Mouse (Mus musculus): ENCODE measurements around the gene Spg11. TPM values are rescaled to one million over a fixed set of nuclear protein-coding genes. Genes with fewer than 3 reads are reported as not detected.

The Spg11 gene
- polyA plus RNA-seq, 1 experiment from 2014 or later = 11.3 TPM

- 56% methylated on average over 5 of the region's 5 CpGs for WGBS
- ATAC-seq (replicated peaks; ENCODE audit: low FRiP score, low TSS enrichment, low read depth) (no peak), DNase-seq (ENCODE audit: low spot score) (no peak)
- no peak overlapping the region for H3K4me2 ChIP-seq (ENCODE audit: low read length)
- H3K36me3 ChIP-seq (ENCODE audit: control insufficient read depth, insufficient read depth, low read length) = no peaks in the 10 kb centered on the region
- H3K4me3 ChIP-seq (ENCODE audit: low read depth, low read length) = no peak overlapping the region
- no peaks in the 10 kb centered on the region for H3K4me1 ChIP-seq (replicated peaks; ENCODE audit: control insufficient read depth, insufficient read depth, low read length)
- no peak overlapping the region for H3K27ac ChIP-seq (ENCODE audit: low read depth)
- no peak overlapping the region for H3K9ac ChIP-seq (ENCODE audit: low read length)
- H3K9me3 ChIP-seq (ENCODE audit: control insufficient read depth, low read length) = no peaks in the 10 kb centered on the region
- H3K27me3 ChIP-seq (replicated peaks; ENCODE audit: control insufficient read depth, insufficient read depth, low read length) = no peaks in the 10 kb centered on the region
Measured at GRCm38 (mm10) chr2:122137839-122138465, 19.8 kb upstream of the Spg11 start.

- Histone ChIP-seq H3K9me3 (ENCODE audit: control insufficient read depth, low read length) (no peaks in the 10 kb centered on the region), H3K36me3 (ENCODE audit: control insufficient read depth, insufficient read depth, low read length) (no peaks in the 10 kb centered on the region), H3K4me3 (ENCODE audit: low read depth, low read length) (no peak overlapping the region), H3K4me1 (replicated peaks; ENCODE audit: control insufficient read depth, insufficient read depth, low read length) (no peaks in the 10 kb centered on the region), H3K4me2 (ENCODE audit: low read length) (no peak overlapping the region), H3K9ac (ENCODE audit: low read length) (no peak overlapping the region), H3K27me3 (replicated peaks; ENCODE audit: control insufficient read depth, insufficient read depth, low read length) (no peaks in the 10 kb centered on the region), H3K27ac (ENCODE audit: low read depth) (no peak overlapping the region)
- ATAC-seq (replicated peaks; ENCODE audit: low FRiP score, low TSS enrichment, low read depth) (no peak), DNase-seq (ENCODE audit: low spot score) (no peak)
- WGBS = 77% methylated on average over 2 of the region's 2 CpGs
Measured at GRCm38 (mm10) chr2:122132618-122133017, 14.4 kb upstream of the Spg11 start.

- WGBS = 92% methylated on average over 2 of the region's 2 CpGs
- no peak overlapping the region for H3K4me3 ChIP-seq (ENCODE audit: low read depth, low read length)
- peaks cover 1% of the 10 kb centered on the region; the same call in 1 of the 2 replicates for H3K4me1 ChIP-seq (replicated peaks; ENCODE audit: control insufficient read depth, insufficient read depth, low read length)
Measured at GRCm38 (mm10) chr2:122132078-122132477, 13.9 kb upstream of the Spg11 start.

DNA sequence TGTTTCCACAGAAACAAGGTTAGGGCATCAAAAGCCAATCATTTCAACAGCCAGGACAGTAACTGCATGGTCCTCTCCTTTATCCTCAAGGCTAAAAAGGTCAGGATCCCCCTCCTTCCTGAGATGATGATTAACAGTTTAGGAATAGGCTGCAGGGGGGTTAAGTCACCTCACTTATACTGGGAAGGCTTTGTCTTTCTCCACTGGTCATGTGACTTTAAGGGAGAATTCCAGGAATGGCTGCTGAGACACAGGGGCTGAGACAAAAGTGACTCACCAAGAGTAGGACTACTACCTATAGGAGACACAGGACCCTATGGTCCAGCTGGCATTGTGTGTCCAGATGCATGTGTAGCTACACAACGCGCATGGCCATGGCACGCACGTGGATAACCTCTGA lies 9.4 kb upstream of the Spg11 start:
- Histone ChIP-seq H3K9me3 (ENCODE audit: control insufficient read depth, low read length) (no peaks in the 10 kb centered on the region), H3K4me2 (ENCODE audit: low read length) (no peak overlapping the region), H3K4me1 (replicated peaks; ENCODE audit: control insufficient read depth, insufficient read depth, low read length) (peaks cover 7% of the 10 kb centered on the region; the same call in 1 of the 2 replicates), H3K4me3 (ENCODE audit: low read depth, low read length) (no peak overlapping the region), H3K27ac (ENCODE audit: low read depth) (no peak overlapping the region), H3K36me3 (ENCODE audit: control insufficient read depth, insufficient read depth, low read length) (no peaks in the 10 kb centered on the region), H3K9ac (ENCODE audit: low read length) (no peak overlapping the region), H3K27me3 (replicated peaks; ENCODE audit: control insufficient read depth, insufficient read depth, low read length) (no peaks in the 10 kb centered on the region)
- ATAC-seq (replicated peaks; ENCODE audit: low FRiP score, low TSS enrichment, low read depth) (no peak), DNase-seq (ENCODE audit: low spot score) (no peak)
- 96% methylated on average over 4 of the region's 4 CpGs for WGBS

More at GRCm38 (mm10) chr2:122132078-122132477, 13.9 kb upstream of the Spg11 start:
- Histone ChIP-seq H3K9me3 (ENCODE audit: control insufficient read depth, low read length) (no peaks in the 10 kb centered on the region), H3K36me3 (ENCODE audit: control insufficient read depth, insufficient read depth, low read length) (no peaks in the 10 kb centered on the region), H3K4me2 (ENCODE audit: low read length) (no peak overlapping the region), H3K27me3 (replicated peaks; ENCODE audit: control insufficient read depth, insufficient read depth, low read length) (no peaks in the 10 kb centered on the region), H3K9ac (ENCODE audit: low read length) (no peak overlapping the region), H3K27ac (ENCODE audit: low read depth) (no peak overlapping the region)
- DNase-seq (ENCODE audit: low spot score) (no peak), ATAC-seq (replicated peaks; ENCODE audit: low FRiP score, low TSS enrichment, low read depth) (no peak)

GRCm38 (mm10) chr2:122126765-122127347 lies 8.7 kb upstream of the Spg11 start:
- peaks cover 7% of the 10 kb centered on the region; the same call in 1 of the 2 replicates for H3K4me1 ChIP-seq (replicated peaks; ENCODE audit: control insufficient read depth, insufficient read depth, low read length)
- H3K9ac ChIP-seq (ENCODE audit: low read length) = no peak overlapping the region
- H3K9me3 ChIP-seq (ENCODE audit: control insufficient read depth, low read length) = no peaks in the 10 kb centered on the region
- H3K27ac ChIP-seq (ENCODE audit: low read depth) = no peak overlapping the region
- H3K36me3 ChIP-seq (ENCODE audit: control insufficient read depth, insufficient read depth, low read length) = no peaks in the 10 kb centered on the region
- no peak overlapping the region for H3K4me2 ChIP-seq (ENCODE audit: low read length)
- ATAC-seq (replicated peaks; ENCODE audit: low FRiP score, low TSS enrichment, low read depth) (no peak), DNase-seq (ENCODE audit: low spot score) (no peak)
- no peak overlapping the region for H3K4me3 ChIP-seq (ENCODE audit: low read depth, low read length)
- 33% methylated on average over 5 of the region's 5 CpGs for WGBS
- no peaks in the 10 kb centered on the region for H3K27me3 ChIP-seq (replicated peaks; ENCODE audit: control insufficient read depth, insufficient read depth, low read length)

DNA sequence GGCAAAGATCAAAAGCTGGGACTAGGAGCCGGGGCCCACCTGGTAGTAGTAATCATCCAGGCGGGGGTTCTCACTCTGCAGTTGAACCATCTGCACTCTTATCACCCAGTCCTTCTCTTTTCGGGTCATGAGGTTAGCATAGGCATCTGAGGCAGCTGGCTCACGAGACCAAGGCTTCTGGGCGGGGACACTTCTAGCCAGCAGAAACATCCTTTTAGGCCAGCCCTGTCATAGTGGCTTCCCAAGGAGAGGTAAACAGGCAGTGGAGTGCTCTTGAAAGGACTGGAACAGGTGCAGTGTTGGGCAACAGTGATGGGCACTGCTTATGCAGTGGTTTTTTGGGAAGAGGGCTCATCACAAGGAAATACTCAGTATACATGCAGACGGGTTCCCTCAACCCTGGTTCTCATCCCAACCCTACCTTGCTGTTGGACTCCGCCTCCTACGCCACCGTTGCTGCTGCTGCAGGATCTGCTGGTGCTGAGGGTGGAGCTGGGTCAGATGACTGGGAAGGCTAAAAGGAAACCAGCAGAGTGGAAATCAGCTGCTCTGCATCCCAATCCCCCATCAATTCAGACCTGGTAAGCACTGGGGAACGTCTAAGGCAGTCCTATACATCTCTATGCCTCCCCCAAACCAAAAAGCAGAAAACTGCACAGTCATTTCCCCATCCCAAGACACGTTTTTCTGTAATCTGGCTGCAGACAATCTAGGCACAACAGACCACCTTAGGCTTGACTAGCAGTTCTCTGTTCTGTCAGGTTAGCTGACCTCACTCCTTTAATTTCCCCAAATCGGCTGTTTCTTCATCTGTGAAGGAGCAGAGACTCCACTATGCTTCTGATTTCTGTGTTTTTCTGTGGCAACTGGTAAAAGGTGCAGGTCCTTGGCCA lies 7.7 kb upstream of the Spg11 start:
- ATAC-seq (replicated peaks; ENCODE audit: low FRiP score, low TSS enrichment, low read depth) = no peak
- 49% methylated on average over 12 of the region's 12 CpGs for WGBS
- no peaks in the 10 kb centered on the region for H3K36me3 ChIP-seq (ENCODE audit: control insufficient read depth, insufficient read depth, low read length)

DNA sequence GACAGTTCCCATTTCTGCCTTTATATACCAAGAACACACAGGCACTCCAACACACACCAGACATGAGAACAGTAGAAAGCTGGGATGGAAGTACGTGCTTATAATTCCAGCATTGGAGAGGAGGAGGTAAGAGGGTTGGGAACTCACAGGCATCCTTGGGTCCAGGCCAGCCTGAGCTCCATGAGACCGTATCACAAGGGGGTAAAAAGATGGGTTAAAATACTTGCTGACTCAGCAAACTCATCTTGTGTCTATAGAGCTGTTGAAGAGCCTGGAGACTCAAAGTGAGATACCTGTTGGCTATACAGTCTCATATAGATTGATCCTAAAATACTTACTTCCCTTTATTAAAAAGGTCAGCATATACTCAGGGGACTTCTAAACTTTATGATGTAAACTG lies 1.3 kb downstream of the Spg11 start:
- H3K36me3 ChIP-seq (ENCODE audit: control insufficient read depth, insufficient read depth, low read length) = peaks cover 18% of the 10 kb centered on the region
- ATAC-seq (replicated peaks; ENCODE audit: low FRiP score, low TSS enrichment, low read depth) = no peak
- H3K27ac ChIP-seq (ENCODE audit: low read depth) = no peak overlapping the region
- H3K4me1 ChIP-seq (replicated peaks; ENCODE audit: control insufficient read depth, insufficient read depth, low read length) = peaks cover 6% of the 10 kb centered on the region; the same call in 1 of the 2 replicates
- WGBS = 90% methylated on average over 2 of the region's 2 CpGs
- H3K4me3 ChIP-seq (ENCODE audit: low read depth, low read length) = peak overlapping the region; percentile 87; the same call in 1 of the 2 replicates
- H3K9me3 ChIP-seq (ENCODE audit: control insufficient read depth, low read length) = no peaks in the 10 kb centered on the region
- no peak for DNase-seq (ENCODE audit: low spot score)
- peak overlapping the region; percentile 68 for H3K4me2 ChIP-seq (ENCODE audit: low read length)
- H3K9ac ChIP-seq (ENCODE audit: low read length) = no peak overlapping the region
- no peaks in the 10 kb centered on the region for H3K27me3 ChIP-seq (replicated peaks; ENCODE audit: control insufficient read depth, insufficient read depth, low read length)

More for the DNA sequence above, 7.7 kb upstream of the Spg11 start:
- no peak overlapping the region for H3K27ac ChIP-seq (ENCODE audit: low read depth)
- H3K4me3 ChIP-seq (ENCODE audit: low read depth, low read length) = no peak overlapping the region
- H3K9me3 ChIP-seq (ENCODE audit: control insufficient read depth, low read length) = no peaks in the 10 kb centered on the region
- H3K4me2 ChIP-seq (ENCODE audit: low read length) = no peak overlapping the region
- no peaks in the 10 kb centered on the region for H3K27me3 ChIP-seq (replicated peaks; ENCODE audit: control insufficient read depth, insufficient read depth, low read length)
- no peak overlapping the region for H3K9ac ChIP-seq (ENCODE audit: low read length)
- no peak for DNase-seq (ENCODE audit: low spot score)
- H3K4me1 ChIP-seq (replicated peaks; ENCODE audit: control insufficient read depth, insufficient read depth, low read length) = peaks cover 7% of the 10 kb centered on the region; the same call in 1 of the 2 replicates

DNA sequence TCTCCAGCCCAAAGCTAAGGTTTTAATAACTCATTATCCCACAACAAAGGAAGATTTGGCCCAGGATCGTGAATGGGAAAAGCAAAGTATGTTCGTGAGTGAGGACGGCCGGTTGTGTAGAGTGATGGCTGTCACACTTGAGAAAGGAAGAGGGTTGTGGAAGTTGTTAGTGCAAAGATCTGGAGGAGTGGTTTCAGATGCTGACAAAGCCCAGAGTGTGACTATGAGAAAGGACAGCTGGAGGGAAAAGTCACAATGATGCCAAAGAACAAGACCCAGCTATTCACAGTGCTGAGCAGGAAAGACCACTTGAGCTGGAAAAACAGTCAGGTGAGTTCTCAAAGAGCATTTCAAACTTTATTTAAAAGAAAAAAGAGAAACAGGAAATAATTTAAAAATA lies 8.5 kb downstream of the Spg11 start:
- Histone ChIP-seq H3K36me3 (ENCODE audit: control insufficient read depth, insufficient read depth, low read length) (peaks cover 59% of the 10 kb centered on the region), H3K4me3 (ENCODE audit: low read depth, low read length) (no peak overlapping the region), H3K9me3 (ENCODE audit: control insufficient read depth, low read length) (no peaks in the 10 kb centered on the region), H3K4me1 (replicated peaks; ENCODE audit: control insufficient read depth, insufficient read depth, low read length) (no peaks in the 10 kb centered on the region), H3K9ac (ENCODE audit: low read length) (no peak overlapping the region), H3K27ac (ENCODE audit: low read depth) (peak overlapping the region; percentile 16; the same call in 1 of the 2 replicates), H3K4me2 (ENCODE audit: low read length) (no peak overlapping the region), H3K27me3 (replicated peaks; ENCODE audit: control insufficient read depth, insufficient read depth, low read length) (no peaks in the 10 kb centered on the region)
- no peak for ATAC-seq (replicated peaks; ENCODE audit: low FRiP score, low TSS enrichment, low read depth)
- DNase-seq (ENCODE audit: low spot score) = no peak
- WGBS = 78% methylated on average over 4 of the region's 4 CpGs
